Mouse (Mus musculus): ENCODE measurements at regions not wholly inside any gene's neighbourhood (a gene's known extent, or its start where the extent isn't known, plus 50 kb on each side); places are given as distances from the start of the nearest gene placed in this dataset.

DNA sequence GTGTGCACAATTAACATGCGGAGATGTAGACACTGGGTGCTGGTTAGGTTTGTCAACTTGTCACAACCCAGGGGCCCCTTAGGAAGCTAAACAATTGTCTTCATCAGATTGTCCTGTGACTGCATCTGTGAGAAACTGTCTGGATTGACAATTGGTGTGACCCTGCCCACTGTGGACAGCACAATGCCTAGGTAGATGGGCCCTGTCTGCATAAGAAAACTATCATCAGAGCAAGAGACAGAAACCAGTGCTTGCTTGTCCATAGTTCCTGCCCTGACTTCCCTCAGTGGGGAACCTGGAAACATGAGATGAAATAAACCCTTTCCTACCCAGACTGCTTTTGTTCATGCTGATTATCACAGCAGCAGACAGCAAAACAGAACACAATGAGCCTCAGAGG lies 63.5 kb upstream of the Tyw5 start:
- no peak overlapping the region for H3K27ac ChIP-seq (ENCODE audit: low read length)
- no peak overlapping the region for H3K9ac ChIP-seq (ENCODE audit: low read length)
- ATAC-seq (ENCODE audit: insufficient read depth, low FRiP score): no peak
- H3K9me3 ChIP-seq (replicated peaks; ENCODE audit: control insufficient read depth, low read length): no peaks in the 10 kb centered on the region
- H3K27me3 ChIP-seq (ENCODE audit: control insufficient read depth, insufficient read depth, low read length): no peaks in the 10 kb centered on the region
- H3K4me3 ChIP-seq (replicated peaks; ENCODE audit: low read length): no peak overlapping the region
- no peaks in the 10 kb centered on the region for H3K36me3 ChIP-seq (ENCODE audit: control insufficient read depth, insufficient read depth, low read length)
- 92% methylated on average over 1 of the region's 1 CpGs for WGBS
- H3K4me1 ChIP-seq (ENCODE audit: control insufficient read depth, insufficient read depth, low read length): no peaks in the 10 kb centered on the region
- H3K4me2 ChIP-seq (ENCODE audit: low read depth, low read length): no peak overlapping the region

GRCm38 (mm10) chr1:57472235-57472634 lies 65.3 kb upstream of the Tyw5 start:
- Histone ChIP-seq H3K4me3 (replicated peaks; ENCODE audit: low read length) (no peak overlapping the region), H3K27me3 (ENCODE audit: control insufficient read depth, insufficient read depth, low read length) (no peaks in the 10 kb centered on the region), H3K9me3 (replicated peaks; ENCODE audit: control insufficient read depth, low read length) (no peaks in the 10 kb centered on the region), H3K4me2 (ENCODE audit: low read depth, low read length) (no peak overlapping the region), H3K9ac (ENCODE audit: low read length) (no peak overlapping the region), H3K36me3 (ENCODE audit: control insufficient read depth, insufficient read depth, low read length) (no peaks in the 10 kb centered on the region), H3K27ac (ENCODE audit: low read length) (no peak overlapping the region), H3K4me1 (ENCODE audit: control insufficient read depth, insufficient read depth, low read length) (no peaks in the 10 kb centered on the region)
- no peak for ATAC-seq (ENCODE audit: insufficient read depth, low FRiP score)
- 50% methylated on average over 1 of the region's 1 CpGs for WGBS

DNA sequence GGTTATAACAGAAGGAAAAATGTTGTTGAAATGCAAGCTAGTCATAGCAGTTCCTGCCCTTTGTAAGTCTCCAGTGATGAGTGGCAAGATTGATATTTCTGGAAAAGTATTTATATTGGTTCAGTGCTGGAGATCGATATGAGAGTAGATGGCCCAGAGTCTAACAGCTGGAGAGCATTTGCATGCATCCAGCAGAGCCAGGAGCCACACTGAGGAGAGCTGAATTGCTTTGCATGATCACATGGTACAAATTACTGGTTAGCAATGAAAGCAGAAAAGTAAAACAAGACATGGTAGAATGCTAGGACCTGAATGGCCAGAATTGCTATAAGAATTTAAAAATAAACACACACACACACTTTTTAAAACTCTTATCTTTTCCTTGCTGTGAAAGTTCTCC lies 70.8 kb upstream of the Tyw5 start:
- no peak for ATAC-seq (ENCODE audit: insufficient read depth, low FRiP score)
- Histone ChIP-seq H3K9ac (ENCODE audit: low read length) (no peak overlapping the region), H3K9me3 (replicated peaks; ENCODE audit: control insufficient read depth, low read length) (no peaks in the 10 kb centered on the region), H3K4me2 (ENCODE audit: low read depth, low read length) (no peak overlapping the region), H3K27ac (ENCODE audit: low read length) (no peak overlapping the region), H3K4me1 (ENCODE audit: control insufficient read depth, insufficient read depth, low read length) (no peaks in the 10 kb centered on the region), H3K36me3 (ENCODE audit: control insufficient read depth, insufficient read depth, low read length) (no peaks in the 10 kb centered on the region), H3K27me3 (ENCODE audit: control insufficient read depth, insufficient read depth, low read length) (no peaks in the 10 kb centered on the region), H3K4me3 (replicated peaks; ENCODE audit: low read length) (no peak overlapping the region)
- 45% methylated on average over 1 of the region's 1 CpGs for WGBS

GRCm38 (mm10) chr1:57478151-57478550 lies 71.2 kb upstream of the Tyw5 start:
- Histone ChIP-seq H3K36me3 (ENCODE audit: control insufficient read depth, insufficient read depth, low read length) (no peaks in the 10 kb centered on the region), H3K27ac (ENCODE audit: low read length) (no peak overlapping the region), H3K27me3 (ENCODE audit: control insufficient read depth, insufficient read depth, low read length) (no peaks in the 10 kb centered on the region), H3K4me3 (replicated peaks; ENCODE audit: low read length) (no peak overlapping the region), H3K9me3 (replicated peaks; ENCODE audit: control insufficient read depth, low read length) (no peaks in the 10 kb centered on the region), H3K9ac (ENCODE audit: low read length) (no peak overlapping the region), H3K4me1 (ENCODE audit: control insufficient read depth, insufficient read depth, low read length) (no peaks in the 10 kb centered on the region), H3K4me2 (ENCODE audit: low read depth, low read length) (no peak overlapping the region)
- no peak for ATAC-seq (ENCODE audit: insufficient read depth, low FRiP score)
- WGBS: 68% methylated on average over 2 of the region's 2 CpGs

DNA sequence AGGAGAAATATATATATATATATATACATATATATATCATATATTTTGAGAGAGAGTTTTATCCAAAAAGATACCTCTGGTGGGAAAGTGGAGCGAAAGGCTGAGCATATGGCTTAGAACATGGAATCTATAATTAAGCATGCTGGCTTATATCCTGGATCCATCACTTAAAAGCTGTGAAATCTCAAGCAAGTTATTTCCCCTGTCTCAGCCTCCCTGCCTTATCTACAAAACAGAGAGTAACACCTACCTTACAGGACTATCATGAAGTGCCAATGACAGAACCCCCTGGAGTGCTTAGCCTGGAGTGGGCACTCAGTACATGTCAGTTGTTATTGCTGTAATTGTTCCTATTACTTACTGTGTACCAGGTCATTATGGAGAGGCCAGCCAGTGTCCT lies 71.9 kb upstream of the Tyw5 start:
- Histone ChIP-seq H3K4me2 (ENCODE audit: low read depth, low read length) (no peak overlapping the region), H3K4me3 (replicated peaks; ENCODE audit: low read length) (no peak overlapping the region), H3K9ac (ENCODE audit: low read length) (no peak overlapping the region), H3K36me3 (ENCODE audit: control insufficient read depth, insufficient read depth, low read length) (no peaks in the 10 kb centered on the region), H3K4me1 (ENCODE audit: control insufficient read depth, insufficient read depth, low read length) (no peaks in the 10 kb centered on the region), H3K27ac (ENCODE audit: low read length) (no peak overlapping the region), H3K9me3 (replicated peaks; ENCODE audit: control insufficient read depth, low read length) (no peaks in the 10 kb centered on the region), H3K27me3 (ENCODE audit: control insufficient read depth, insufficient read depth, low read length) (no peaks in the 10 kb centered on the region)
- no peak for ATAC-seq (ENCODE audit: insufficient read depth, low FRiP score)
- 79% methylated on average over 1 of the region's 1 CpGs for WGBS

GRCm38 (mm10) chr1:57479566-57479965 lies 72.7 kb upstream of the Tyw5 start:
- no peaks in the 10 kb centered on the region for H3K4me1 ChIP-seq (ENCODE audit: control insufficient read depth, insufficient read depth, low read length)
- no peak overlapping the region for H3K4me3 ChIP-seq (replicated peaks; ENCODE audit: low read length)
- H3K9ac ChIP-seq (ENCODE audit: low read length): no peak overlapping the region
- H3K9me3 ChIP-seq (replicated peaks; ENCODE audit: control insufficient read depth, low read length): no peaks in the 10 kb centered on the region
- 59% methylated on average over 4 of the region's 4 CpGs for WGBS
- ATAC-seq (ENCODE audit: insufficient read depth, low FRiP score): no peak
- H3K4me2 ChIP-seq (ENCODE audit: low read depth, low read length): no peak overlapping the region
- no peaks in the 10 kb centered on the region for H3K27me3 ChIP-seq (ENCODE audit: control insufficient read depth, insufficient read depth, low read length)
- H3K27ac ChIP-seq (ENCODE audit: low read length): peak overlapping the region; percentile 32
- no peaks in the 10 kb centered on the region for H3K36me3 ChIP-seq (ENCODE audit: control insufficient read depth, insufficient read depth, low read length)

GRCm38 (mm10) chr1:57489176-57489575 lies 82.3 kb upstream of the Tyw5 start:
- WGBS: 63% methylated on average over 2 of the region's 2 CpGs
- Histone ChIP-seq H3K9me3 (replicated peaks; ENCODE audit: control insufficient read depth, low read length) (no peaks in the 10 kb centered on the region), H3K36me3 (ENCODE audit: control insufficient read depth, insufficient read depth, low read length) (no peaks in the 10 kb centered on the region), H3K4me2 (ENCODE audit: low read depth, low read length) (no peak overlapping the region), H3K4me1 (ENCODE audit: control insufficient read depth, insufficient read depth, low read length) (peaks cover 3% of the 10 kb centered on the region; the same call in 1 of the 2 replicates), H3K27ac (ENCODE audit: low read length) (no peak overlapping the region; the same call in 1 of the 2 replicates), H3K27me3 (ENCODE audit: control insufficient read depth, insufficient read depth, low read length) (no peaks in the 10 kb centered on the region), H3K9ac (ENCODE audit: low read length) (no peak overlapping the region), H3K4me3 (replicated peaks; ENCODE audit: low read length) (no peak overlapping the region)
- no peak for ATAC-seq (ENCODE audit: insufficient read depth, low FRiP score)

DNA sequence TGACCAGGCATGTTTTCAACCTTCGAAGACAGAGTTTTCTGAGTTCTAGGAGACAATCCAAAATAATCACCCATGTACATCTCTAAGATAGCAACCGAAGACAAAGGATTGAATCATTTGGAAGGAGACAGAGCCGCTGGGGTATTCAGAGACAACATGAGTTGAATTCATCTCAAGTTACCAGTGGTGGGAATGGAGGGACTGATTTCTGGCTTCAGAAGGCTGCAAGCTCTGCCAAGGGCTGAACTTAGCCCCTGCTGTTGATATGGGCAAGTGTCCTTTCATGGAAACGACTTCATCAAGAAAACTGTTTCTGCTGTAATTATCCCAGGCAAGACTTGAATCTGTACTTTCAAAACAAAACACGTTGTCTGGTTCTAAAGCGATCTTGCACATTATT lies 82.7 kb upstream of the Tyw5 start:
- H3K27me3 ChIP-seq (ENCODE audit: control insufficient read depth, insufficient read depth, low read length): no peaks in the 10 kb centered on the region
- peaks cover 3% of the 10 kb centered on the region; the same call in 1 of the 2 replicates for H3K4me1 ChIP-seq (ENCODE audit: control insufficient read depth, insufficient read depth, low read length)
- peak overlapping the region; percentile 17 for H3K27ac ChIP-seq (ENCODE audit: low read length)
- no peaks in the 10 kb centered on the region for H3K9me3 ChIP-seq (replicated peaks; ENCODE audit: control insufficient read depth, low read length)
- WGBS: 61% methylated on average over 6 of the region's 6 CpGs
- no peaks in the 10 kb centered on the region for H3K36me3 ChIP-seq (ENCODE audit: control insufficient read depth, insufficient read depth, low read length)
- no peak overlapping the region for H3K4me2 ChIP-seq (ENCODE audit: low read depth, low read length)
- no peak overlapping the region for H3K9ac ChIP-seq (ENCODE audit: low read length)
- ATAC-seq (ENCODE audit: insufficient read depth, low FRiP score): no peak
- no peak overlapping the region for H3K4me3 ChIP-seq (replicated peaks; ENCODE audit: low read length)

GRCm38 (mm10) chr1:57490021-57490420 lies 83.1 kb upstream of the Tyw5 start:
- H3K4me2 ChIP-seq (ENCODE audit: low read depth, low read length): no peak overlapping the region
- no peak overlapping the region for H3K9ac ChIP-seq (ENCODE audit: low read length)
- WGBS: 45% methylated on average over 4 of the region's 4 CpGs
- peaks cover 3% of the 10 kb centered on the region; the same call in 1 of the 2 replicates for H3K4me1 ChIP-seq (ENCODE audit: control insufficient read depth, insufficient read depth, low read length)
- no peak for ATAC-seq (ENCODE audit: insufficient read depth, low FRiP score)
- peak overlapping the region; percentile 17 for H3K27ac ChIP-seq (ENCODE audit: low read length)
- no peak overlapping the region for H3K4me3 ChIP-seq (replicated peaks; ENCODE audit: low read length)
- no peaks in the 10 kb centered on the region for H3K9me3 ChIP-seq (replicated peaks; ENCODE audit: control insufficient read depth, low read length)
- H3K27me3 ChIP-seq (ENCODE audit: control insufficient read depth, insufficient read depth, low read length): no peaks in the 10 kb centered on the region
- no peaks in the 10 kb centered on the region for H3K36me3 ChIP-seq (ENCODE audit: control insufficient read depth, insufficient read depth, low read length)

DNA sequence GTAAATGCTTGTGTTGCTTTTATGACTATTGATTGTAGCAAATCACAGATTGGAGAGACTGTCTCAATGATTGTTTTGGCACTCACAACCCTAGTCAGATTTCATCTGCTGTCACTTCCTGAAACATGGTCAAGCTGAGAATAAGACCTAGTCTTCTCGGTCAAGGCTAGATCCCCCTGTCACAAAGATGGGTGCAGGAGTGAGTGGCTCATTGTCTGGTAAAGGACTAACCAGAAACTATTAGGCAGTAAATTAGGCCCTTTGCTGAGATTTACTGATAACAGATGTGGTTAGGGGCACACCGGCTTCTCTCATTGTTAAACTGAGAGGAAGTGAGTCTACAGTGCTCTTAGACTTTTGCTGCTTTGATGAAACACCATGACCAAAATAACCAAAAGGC lies 85.8 kb upstream of the Tyw5 start:
- no peak for ATAC-seq (ENCODE audit: insufficient read depth, low FRiP score)
- WGBS: 68% methylated on average over 2 of the region's 2 CpGs
- no peak overlapping the region for H3K4me2 ChIP-seq (ENCODE audit: low read depth, low read length)
- no peak overlapping the region for H3K27ac ChIP-seq (ENCODE audit: low read length)
- peaks cover 3% of the 10 kb centered on the region; the same call in 1 of the 2 replicates for H3K4me1 ChIP-seq (ENCODE audit: control insufficient read depth, insufficient read depth, low read length)
- no peaks in the 10 kb centered on the region for H3K27me3 ChIP-seq (ENCODE audit: control insufficient read depth, insufficient read depth, low read length)
- H3K9ac ChIP-seq (ENCODE audit: low read length): no peak overlapping the region
- H3K4me3 ChIP-seq (replicated peaks; ENCODE audit: low read length): no peak overlapping the region
- no peaks in the 10 kb centered on the region for H3K36me3 ChIP-seq (ENCODE audit: control insufficient read depth, insufficient read depth, low read length)
- H3K9me3 ChIP-seq (replicated peaks; ENCODE audit: control insufficient read depth, low read length): no peaks in the 10 kb centered on the region
